Mouse (Mus musculus) MEL (cell line): ENCODE data around the gene Lrpprc. TPM values are rescaled to one million over a fixed set of nuclear protein-coding genes. Genes with fewer than 3 reads are reported as not detected.
A peak's percentile ranks its signal among the peaks of the same experiment; 100 is the strongest.

Experiments
- DNase-seq: peaks from one replicate; pipeline ENCODE4 v3.0.0; 2011; ENCODE audit warnings: low read depth, low spot score
- H3K27ac ChIP-seq: 2 replicates; pipeline ENCODE4 v1.5.1; 2012; ENCODE audit warnings: low read depth, mild to moderate bottlenecking, control low read depth, low read length, moderate library complexity; ENCODE audit not compliant: control insufficient read depth
- H3K27me3 ChIP-seq, 2 experiments: fragments of 150-350 bp in 1 of 2; sonication (generic) in 1 of 2; 2 replicates each; pipeline ENCODE4 v1.6.1; 2012; ENCODE audit warnings: low read length in 2 of 2, mild to moderate bottlenecking in 2 of 2, improper control_type of control experiment in 1 of 2, moderate library complexity in 1 of 2; ENCODE audit not compliant: insufficient read depth in 2 of 2, control insufficient read depth in 1 of 2
- H3K36me3 ChIP-seq, 2 experiments: 2 replicates each; pipeline ENCODE4 v1.6.1; 2012 to 2014; ENCODE audit warnings: low read length in 2 of 2, improper control_type of control experiment in 1 of 2, inconsistent platforms in 1 of 2, mild to moderate bottlenecking in 1 of 2; ENCODE audit not compliant: insufficient read depth in 2 of 2, control insufficient read depth in 1 of 2
- H3K4me1 ChIP-seq, 2 experiments: fragments of 150-350 bp in 1 of 2; sonication (generic) in 1 of 2; 2 replicates each; pipeline ENCODE4 v1.6.1; 2012; ENCODE audit warnings: low read length in 2 of 2, improper control_type of control experiment in 1 of 2, mild to moderate bottlenecking in 1 of 2; ENCODE audit not compliant: insufficient read depth in 2 of 2, control insufficient read depth in 1 of 2
- H3K4me3 ChIP-seq, 2 experiments: fragments of 150-350 bp in 1 of 2; sonication (generic) in 1 of 2; 2 replicates each; pipeline ENCODE4 v1.5.1; 2012; ENCODE audit warnings: low read depth in 2 of 2, low read length in 2 of 2, mild to moderate bottlenecking in 2 of 2, moderate library complexity in 2 of 2, control low read depth in 1 of 2, improper control_type of control experiment in 1 of 2; ENCODE audit not compliant: control insufficient read depth in 1 of 2, insufficient read depth in 1 of 2
- H3K79me2 ChIP-seq: 2 replicates; pipeline ENCODE4 v1.6.1; 2012; ENCODE audit warnings: mild to moderate bottlenecking, low read length, moderate library complexity; ENCODE audit not compliant: control insufficient read depth, poor library complexity, insufficient read depth
- H3K9ac ChIP-seq: 2 replicates; pipeline ENCODE4 v1.6.1; 2012; ENCODE audit warnings: low read depth, mild to moderate bottlenecking, control low read depth, low read length, moderate library complexity; ENCODE audit not compliant: control insufficient read depth, poor library complexity, severe bottlenecking
- H3K9me3 ChIP-seq: fragments of 150-350 bp; sonication (generic); replicated peaks from 2 replicates; pipeline ENCODE4 v1.6.1; 2012; ENCODE audit warnings: mild to moderate bottlenecking, low read length, improper control_type of control experiment, moderate library complexity; ENCODE audit not compliant: insufficient read depth
- BHLHE40 ChIP-seq: IDR thresholded peaks from 2 replicates; pipeline ENCODE4 v1.6.1; 2012; ENCODE audit warnings: low read depth, mild to moderate bottlenecking, inconsistent platforms, low read length, improper control_type of control experiment, borderline replicate concordance
- GATA1 ChIP-seq: IDR thresholded peaks from 2 replicates; pipeline ENCODE4 v1.6.1; 2011; ENCODE audit warnings: low read depth, low read length, improper control_type of control experiment
- KAT2A ChIP-seq: conservative IDR thresholded peaks from 2 replicates; pipeline ENCODE4 v1.6.1; 2012; ENCODE audit warnings: low read depth, low read length, improper control_type of control experiment, inconsistent platforms
- MAZ ChIP-seq: IDR thresholded peaks from 2 replicates; pipeline ENCODE4 v1.6.1; 2012; ENCODE audit warnings: low read depth, mild to moderate bottlenecking, inconsistent platforms, low read length, improper control_type of control experiment
- MEF2A ChIP-seq: IDR thresholded peaks from 2 replicates; pipeline ENCODE4 v1.6.1; 2014; ENCODE audit warnings: low read depth, mild to moderate bottlenecking, inconsistent platforms, low read length, improper control_type of control experiment; ENCODE audit not compliant: poor library complexity, insufficient replicate concordance, severe bottlenecking; ENCODE audit errors: extremely low read depth
- MYB ChIP-seq: IDR thresholded peaks from 2 replicates; pipeline ENCODE4 v1.6.1; 2011; ENCODE audit warnings: mild to moderate bottlenecking, low read depth, low read length, improper control_type of control experiment
- RAD21 ChIP-seq: IDR thresholded peaks from 2 replicates; pipeline ENCODE4 v1.6.1; 2011; ENCODE audit warnings: mild to moderate bottlenecking, low read depth, low read length, improper control_type of control experiment
- SIN3A ChIP-seq: IDR thresholded peaks from 2 replicates; pipeline ENCODE4 v1.6.1; 2012; ENCODE audit warnings: low read length, improper control_type of control experiment, inconsistent platforms
- SMC3 ChIP-seq: IDR thresholded peaks from 2 replicates; pipeline ENCODE4 v1.6.1; 2011; ENCODE audit warnings: low read depth, low read length, improper control_type of control experiment
- UBTF ChIP-seq: IDR thresholded peaks from 2 replicates; pipeline ENCODE4 v1.6.1; 2012; ENCODE audit warnings: low read depth, mild to moderate bottlenecking, inconsistent platforms, low read length, improper control_type of control experiment, moderate library complexity, borderline replicate concordance; ENCODE audit not compliant: insufficient read depth
- USF1 ChIP-seq: IDR thresholded peaks from 2 replicates; pipeline ENCODE4 v1.6.1; 2014; ENCODE audit warnings: low read depth, mild to moderate bottlenecking, inconsistent platforms, low read length, improper control_type of control experiment, moderate library complexity
- ZC3H11A ChIP-seq: IDR thresholded peaks from 2 replicates; pipeline ENCODE4 v1.6.1; 2012; ENCODE audit warnings: low read depth, mild to moderate bottlenecking, inconsistent platforms, low read length, improper control_type of control experiment
- ZKSCAN1 ChIP-seq: IDR thresholded peaks from 2 replicates; pipeline ENCODE4 v1.6.1; 2012; ENCODE audit warnings: low read depth, mild to moderate bottlenecking, inconsistent platforms, low read length, improper control_type of control experiment, moderate library complexity
- polyA plus RNA-seq, 2 experiments: library from polyadenylated mRNA; stranded (reverse) in 1 of 2; unstranded in 1 of 2; fragments of >175 nt in 1 of 2; fragments of >200 nt in 1 of 2; gene quantifications; 2 replicates each; pipeline versions ENCODE4 v1.2.1 to v1.2.4; 2012; ENCODE audit warnings: low replicate concordance in 2 of 2, low read depth in 1 of 2; ENCODE audit not compliant: insufficient read length in 2 of 2, insufficient read depth in 1 of 2, missing spikeins in 1 of 2
- total RNA-seq: library from RNA; depleted of rRNA; stranded (reverse); fragments of 300-350 nt; gene quantifications from 2 replicates; pipeline ENCODE4 v1.2.3, GENCODE M21; 2012

Lrpprc gene
- total and polyA plus RNA-seq, 3 experiments, result 82.6 to 204 (median 99.1) TPM

GRCm38 (mm10) chr17:84832346-84832745, 41.8 kb upstream of the Lrpprc start:
- H3K9ac ChIP-seq, result no peak overlapping the region
- H3K4me1 ChIP-seq, result no peaks in the 10 kb centered on the region
- no peaks in the 10 kb centered on the region for H3K9me3 ChIP-seq
- no peak for TF ChIP-seq RAD21
- no peak for TF ChIP-seq USF1
- TF ChIP-seq SMC3, result no peak
- H3K4me3 ChIP-seq, result no peak overlapping the region
- H3K27me3 ChIP-seq, result peaks cover 3 to 5% of the 10 kb centered on the region in 2 experiments
- no peaks in the 10 kb centered on the region for H3K36me3 ChIP-seq
- H3K79me2 ChIP-seq, result no peaks in the 10 kb centered on the region
- no peak for DNase-seq
- H3K27ac ChIP-seq, result no peak overlapping the region

GRCm38 (mm10) chr17:84828301-84828700, 37.7 kb upstream of the Lrpprc start:
- no peaks in the 10 kb centered on the region for H3K4me1 ChIP-seq
- H3K79me2 ChIP-seq, result no peaks in the 10 kb centered on the region
- peaks cover 3 to 8% of the 10 kb centered on the region in 2 experiments for H3K27me3 ChIP-seq
- TF ChIP-seq MEF2A (no peak), RAD21 (no peak), UBTF (no peak), KAT2A (no peak), MAZ (no peak), BHLHE40 (no peak), ZKSCAN1 (no peak), ZC3H11A (no peak), GATA1 (no peak), SMC3 (no peak), MYB (no peak)
- no peak overlapping the region for H3K9ac ChIP-seq
- no peak overlapping the region for H3K27ac ChIP-seq
- no peak for DNase-seq
- H3K4me3 ChIP-seq, result no peak overlapping the region
- no peaks in the 10 kb centered on the region for H3K36me3 ChIP-seq
- no peaks in the 10 kb centered on the region for H3K9me3 ChIP-seq

GRCm38 (mm10) chr17:84820603-84821002, 30.0 kb upstream of the Lrpprc start:
- H3K9ac ChIP-seq, result no peak overlapping the region
- peaks cover 0 to 4% of the 10 kb centered on the region in 2 experiments; a peak in 3 of 4 replicates for H3K27me3 ChIP-seq
- no peaks in the 10 kb centered on the region for H3K9me3 ChIP-seq
- H3K27ac ChIP-seq, result no peak overlapping the region
- peak; percentile 64 for DNase-seq
- H3K4me1 ChIP-seq, result no peaks in the 10 kb centered on the region
- H3K79me2 ChIP-seq, result no peaks in the 10 kb centered on the region
- H3K4me3 ChIP-seq, result no peak overlapping the region
- no peaks in the 10 kb centered on the region for H3K36me3 ChIP-seq
- TF ChIP-seq SIN3A, result peak; percentile 55; the same call in 1 of the 2 replicates
- no peak for TF ChIP-seq GATA1
